Mouse (Mus musculus) Muller cell, postnatal 12 days (primary cell): ENCODE results near the gene Pygb.

Experiments
- DNase-seq: peaks from one replicate; pipeline ENCODE4 v3.0.0-alpha.2; 2015; ENCODE audit errors: inconsistent ontology term

The Pygb gene

DNA sequence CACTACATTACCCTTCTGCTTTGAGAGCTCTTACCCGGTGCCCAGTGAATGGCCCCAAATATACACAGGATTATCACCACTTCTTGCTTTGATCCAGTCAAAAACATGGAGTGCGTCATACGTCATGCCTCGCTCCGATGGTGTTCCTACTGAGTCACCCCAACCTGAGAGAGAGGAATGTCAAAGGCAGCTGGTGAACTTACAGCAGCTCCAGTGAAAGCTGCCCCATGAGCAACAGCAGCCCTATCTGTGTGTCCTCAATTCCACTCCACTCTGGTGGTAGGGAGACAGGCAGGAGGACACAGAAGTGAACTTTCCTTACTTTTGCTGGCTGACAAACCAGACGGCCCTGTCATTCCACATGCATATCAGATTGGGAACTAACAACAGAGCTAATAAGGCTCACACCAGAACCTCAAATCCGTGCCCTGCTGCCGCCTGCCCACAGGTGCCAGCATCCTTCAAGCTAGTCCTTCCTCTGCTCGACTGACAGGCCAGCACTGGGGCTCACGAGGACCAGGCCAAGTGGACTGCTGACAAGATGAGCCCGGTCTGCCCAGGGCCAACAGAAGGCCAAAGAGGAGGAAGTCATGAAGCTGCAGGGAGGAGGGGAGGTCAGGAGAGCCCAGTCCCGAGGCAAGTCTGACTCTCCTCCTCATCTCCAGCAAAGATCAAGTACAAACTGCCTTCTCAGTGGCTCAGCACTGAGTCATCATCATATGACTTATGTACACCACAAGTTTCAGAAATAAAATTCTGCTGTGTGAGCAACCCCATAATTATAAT is 53.3 kb downstream of the Pygb start:
- peak; percentile 43 for DNase-seq

DNA sequence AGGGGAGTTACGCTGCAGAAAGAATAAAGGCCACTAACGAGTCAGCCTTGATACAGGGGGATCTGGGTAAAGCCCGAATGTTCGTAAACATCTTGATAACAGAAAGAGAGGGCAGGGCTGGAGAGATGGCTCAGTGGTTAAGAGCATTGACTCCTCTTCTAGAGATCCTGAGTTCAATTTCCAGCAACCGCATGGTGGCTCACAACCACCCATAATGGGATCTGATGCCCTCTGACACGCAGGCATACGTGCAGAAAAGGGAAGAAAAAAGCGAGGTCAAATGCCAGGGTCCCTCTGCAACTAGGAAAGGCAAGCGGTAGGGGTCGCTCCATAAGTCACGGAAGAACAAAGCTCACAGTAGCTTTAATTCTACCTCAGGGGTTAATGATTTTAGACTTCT is 54.6 kb downstream of the Pygb start:
- DNase-seq = no peak

DNA sequence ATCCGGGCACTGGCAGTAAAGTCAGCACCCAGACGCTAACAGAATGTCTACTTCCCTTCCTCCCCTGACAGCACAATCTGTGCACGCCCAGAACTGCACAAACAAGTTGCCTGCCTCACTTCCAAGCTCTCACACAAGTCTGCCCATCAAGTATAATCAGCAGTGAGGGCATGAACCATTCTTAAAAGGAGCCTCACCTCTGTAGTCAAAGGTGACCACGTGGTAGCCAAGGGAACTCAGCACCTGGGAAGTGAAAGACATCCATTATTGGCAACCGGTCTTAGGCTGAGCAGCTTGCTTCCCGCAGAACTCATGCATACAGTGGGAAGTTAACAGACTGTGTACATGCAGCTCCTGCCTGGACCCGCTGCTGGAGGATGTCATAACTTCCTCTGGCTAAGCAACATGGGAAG is 55.5 kb downstream of the Pygb start:
- DNase-seq = no peak

DNA sequence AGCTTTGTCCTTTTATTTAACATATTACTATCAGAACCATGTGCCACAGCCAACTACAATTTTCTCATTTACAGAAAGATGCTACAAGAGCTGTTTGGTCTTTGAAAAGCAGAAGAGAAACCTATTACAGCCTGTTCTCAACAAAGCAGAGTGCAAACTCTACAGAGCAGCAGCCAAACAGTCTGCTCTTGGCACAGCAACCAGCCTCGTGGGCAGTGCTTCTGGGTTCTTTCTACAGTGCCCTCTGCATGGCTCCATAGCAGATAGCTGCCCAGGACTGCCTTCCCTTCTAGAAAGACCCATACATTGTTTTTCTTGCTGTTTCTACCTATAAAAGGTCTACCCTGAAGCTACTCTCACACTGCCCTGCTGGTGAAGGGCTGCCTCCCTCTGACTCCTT is 58.3 kb downstream of the Pygb start:
- peak; percentile 7 for DNase-seq

DNA sequence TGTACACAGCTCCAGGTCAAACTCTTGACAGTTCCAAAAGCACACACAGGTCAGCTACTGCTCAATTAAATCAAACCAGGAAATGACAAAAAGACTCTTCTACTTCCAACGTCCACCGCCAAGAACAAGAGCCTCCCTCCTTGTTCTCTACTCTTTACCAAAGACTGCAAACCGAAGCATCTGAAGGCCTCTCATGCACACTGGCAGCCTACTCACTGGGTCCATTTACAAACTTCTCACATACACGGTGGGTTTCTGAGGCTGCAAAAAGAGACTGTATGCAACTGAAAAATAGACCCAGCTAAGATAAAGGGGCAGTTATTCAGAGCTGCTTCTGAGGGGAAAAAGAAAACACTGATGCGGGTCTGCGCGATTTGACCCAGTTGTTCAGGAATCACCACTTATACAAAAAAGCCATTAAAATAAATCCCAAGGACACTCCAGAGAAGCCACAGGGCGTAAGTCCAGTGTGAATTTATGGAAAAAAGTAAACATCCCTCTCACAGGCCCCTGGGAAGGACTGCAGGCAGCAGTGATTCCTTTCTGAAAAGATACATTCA is 61.0 kb downstream of the Pygb start:
- no peak for DNase-seq

DNA sequence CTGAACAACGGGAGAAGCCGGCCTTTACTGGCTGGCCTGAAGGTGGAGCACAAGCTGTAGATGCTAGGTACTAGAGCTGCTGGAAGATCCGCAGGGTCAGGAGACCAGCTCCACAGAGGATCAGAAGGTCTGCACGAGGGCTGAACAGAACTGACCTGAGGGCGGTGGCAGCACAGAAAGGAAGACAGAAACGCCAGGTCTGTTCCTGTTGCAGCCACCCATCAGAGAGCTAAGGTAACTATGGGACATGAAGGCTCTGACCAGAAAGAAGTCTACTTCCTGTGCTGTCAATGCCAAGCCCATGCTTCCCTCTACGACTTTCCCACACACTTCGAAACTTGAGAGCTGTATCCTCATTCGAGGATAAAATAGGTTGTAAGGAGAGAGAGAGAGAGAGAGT is 64.7 kb downstream of the Pygb start:
- DNase-seq = no peak

DNA sequence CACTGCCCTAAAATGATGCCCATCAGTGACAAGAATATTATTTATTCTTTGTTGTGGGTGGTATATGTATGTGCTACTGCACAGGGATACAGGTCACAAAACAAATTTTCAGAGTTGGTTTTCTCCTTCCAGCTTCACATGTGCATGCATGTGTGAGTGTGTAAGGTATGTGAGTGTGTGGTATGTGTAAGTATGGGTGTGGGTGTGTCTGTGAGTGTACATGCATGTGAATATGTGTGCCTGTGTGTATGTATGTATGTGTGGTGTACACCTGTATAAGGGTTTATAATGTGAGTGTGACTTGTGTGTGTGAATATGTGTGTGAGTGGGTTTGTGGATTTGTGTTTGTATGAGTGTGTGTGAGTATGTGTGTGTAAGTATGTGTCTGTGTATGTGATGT is 68.7 kb downstream of the Pygb start:
- no peak for DNase-seq

DNA sequence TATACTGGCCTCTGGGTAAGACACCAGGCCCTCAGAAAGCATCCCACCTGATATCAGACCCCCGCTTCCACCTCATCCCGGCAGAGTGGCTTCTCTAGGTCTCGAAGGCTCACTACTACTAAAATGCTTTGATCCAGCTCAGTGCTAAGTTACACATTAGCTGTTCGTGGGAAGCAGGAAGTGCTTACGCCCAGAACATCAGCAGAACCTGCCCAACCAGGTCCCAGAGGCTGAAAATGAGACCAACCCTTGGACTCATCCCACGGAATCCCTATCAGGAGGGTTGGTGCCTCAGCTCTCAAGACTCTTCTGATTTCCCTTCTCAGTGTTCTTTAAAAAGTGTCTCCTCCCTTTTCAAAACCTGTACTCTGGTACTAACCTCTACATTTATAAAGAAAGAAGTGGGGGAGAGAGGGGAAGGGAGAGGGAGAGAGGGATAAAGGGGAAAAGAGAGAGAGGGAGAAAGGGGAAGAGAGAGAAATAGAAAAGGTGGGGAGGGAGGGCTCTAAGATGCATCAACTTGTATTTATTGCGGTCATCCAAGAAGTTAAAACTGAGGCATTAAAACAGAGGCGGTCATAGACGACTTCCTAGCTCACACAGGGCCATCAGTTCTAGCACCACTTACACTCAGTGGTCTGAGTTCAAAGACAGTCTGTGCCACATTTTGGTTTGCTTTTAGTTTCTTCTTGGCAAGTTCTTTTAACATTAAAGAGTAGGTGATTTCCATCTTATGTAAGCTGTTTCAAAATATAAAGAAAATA is 72.4 kb downstream of the Pygb start:
- DNase-seq = no peak

DNA sequence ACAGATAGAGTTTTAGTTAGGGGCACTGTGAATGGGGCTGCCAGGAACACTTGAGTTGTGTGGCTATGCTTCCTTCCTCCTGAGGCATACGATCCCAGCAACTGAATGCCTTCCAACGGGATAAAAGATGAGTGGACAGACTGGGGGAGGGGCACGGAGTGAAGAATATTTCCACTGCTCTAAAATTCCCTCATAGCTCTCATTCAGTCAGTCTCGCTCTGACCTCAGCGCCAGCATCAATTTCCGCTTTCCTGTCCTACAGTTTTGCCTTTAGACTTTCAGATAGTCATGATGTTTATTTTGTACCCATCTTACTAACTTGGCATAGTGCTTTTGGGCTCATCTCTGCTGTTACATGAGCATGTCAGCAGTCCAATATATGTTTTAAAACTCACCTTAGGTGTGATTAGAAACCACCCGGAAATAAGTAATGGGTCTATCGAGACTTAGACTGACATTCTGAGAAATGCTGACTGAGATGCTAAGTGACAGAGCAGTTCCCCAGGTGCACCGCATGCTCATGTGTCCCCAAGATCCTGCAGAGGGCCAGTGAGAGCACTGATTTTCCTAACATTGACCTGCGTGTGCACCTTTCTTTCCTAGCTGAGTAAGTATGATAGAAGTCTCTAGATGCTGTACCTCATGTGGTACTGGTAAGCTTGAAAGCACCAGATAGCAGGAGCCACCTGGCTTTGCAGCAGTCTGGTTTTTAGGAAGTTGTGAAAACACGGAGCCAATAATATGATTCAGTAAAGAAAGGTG is 73.4 kb downstream of the Pygb start:
- no peak for DNase-seq

DNA sequence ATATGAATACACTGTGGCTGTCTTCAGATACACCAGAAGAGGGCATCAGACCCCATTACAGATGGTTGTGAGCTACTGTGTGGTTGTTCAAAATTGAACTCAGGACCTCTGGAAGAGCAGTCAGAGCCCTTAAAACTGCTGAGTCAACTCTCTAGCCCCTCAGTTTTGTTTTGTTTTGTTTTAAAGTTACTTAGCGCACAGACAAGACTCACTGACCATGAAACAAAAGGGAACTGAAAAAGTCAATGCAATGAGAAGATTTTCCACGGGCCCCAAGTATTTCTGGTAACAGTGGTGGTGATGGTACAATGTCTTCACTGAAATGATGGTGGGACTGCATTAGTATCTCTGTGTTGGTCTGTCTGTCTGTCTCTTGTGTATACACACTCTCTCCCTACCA is 74.6 kb downstream of the Pygb start:
- DNase-seq = no peak

DNA sequence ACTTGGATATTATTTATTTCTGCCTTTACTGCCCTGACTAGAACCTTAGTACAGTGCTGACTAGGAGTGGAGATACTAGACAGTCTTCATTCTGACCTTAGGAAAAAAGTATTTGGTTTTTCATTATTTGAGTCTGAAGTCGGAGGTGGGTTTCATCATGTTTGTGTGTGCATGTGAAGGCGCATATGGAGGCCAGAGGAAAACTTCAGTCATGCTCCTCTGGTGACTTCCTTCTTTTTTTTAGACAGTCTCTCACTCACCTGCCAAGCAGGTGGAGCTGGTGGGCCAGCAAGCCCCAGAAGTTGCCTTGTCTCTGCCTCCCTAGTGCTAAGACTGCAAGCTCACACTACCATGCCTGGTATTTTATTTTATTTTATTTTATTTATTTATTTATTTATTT is 80.5 kb downstream of the Pygb start:
- DNase-seq = no peak

DNA sequence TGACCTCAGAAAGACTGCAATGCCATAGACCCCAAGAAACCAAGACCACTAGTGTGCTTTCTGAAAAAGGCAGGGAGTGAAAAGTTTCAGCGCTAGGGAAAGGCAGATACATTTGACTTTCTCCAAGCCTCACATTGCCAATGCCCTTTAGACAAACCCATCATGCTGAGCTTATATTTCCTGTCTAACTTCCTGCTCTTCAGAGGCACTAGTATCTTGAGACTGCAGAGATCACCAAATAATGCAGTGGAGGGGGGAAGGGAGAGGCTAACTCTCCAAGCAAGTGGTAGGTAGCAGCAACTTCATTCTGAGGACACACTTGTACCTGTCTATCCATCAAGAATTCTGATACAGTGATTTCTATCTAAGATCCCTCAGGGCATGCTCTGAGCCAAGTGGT is 82.9 kb downstream of the Pygb start:
- no peak for DNase-seq

DNA sequence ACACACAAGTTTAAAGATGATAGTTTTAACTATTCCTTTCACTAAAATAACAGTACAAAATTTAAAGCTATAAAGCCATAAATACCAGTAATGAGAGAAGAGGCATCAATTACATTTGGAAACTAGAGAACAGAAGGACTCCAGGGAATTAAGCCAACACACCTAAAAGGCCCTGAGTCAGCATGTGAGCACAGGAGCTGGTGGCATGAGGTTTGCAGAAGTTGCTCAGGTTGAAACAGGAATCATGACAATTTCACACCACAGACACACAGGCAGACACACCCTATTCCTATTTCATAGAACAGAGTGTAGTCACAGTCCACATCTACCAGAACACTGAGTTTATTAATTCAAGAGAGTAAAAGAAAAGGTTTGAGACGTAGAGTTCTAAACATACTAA is 88.0 kb downstream of the Pygb start:
- DNase-seq = no peak

DNA sequence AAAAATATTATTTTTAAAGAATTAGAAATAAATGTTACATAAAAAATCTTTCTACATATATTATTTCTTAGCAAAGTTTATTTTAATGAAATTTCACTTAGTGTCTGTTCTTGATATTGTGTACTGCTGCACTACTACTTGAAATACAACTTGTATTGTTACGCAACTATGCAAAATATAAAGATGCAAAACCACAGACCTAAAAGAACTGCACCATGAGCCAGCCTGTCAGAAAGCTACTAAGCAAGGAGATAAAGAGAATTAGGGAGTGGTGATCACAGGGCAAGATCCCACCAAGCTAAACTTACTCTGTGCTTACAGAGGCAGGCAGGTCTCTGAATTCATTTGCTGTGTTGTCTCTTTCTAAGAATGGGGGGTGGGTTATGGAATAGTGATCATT is 88.7 kb downstream of the Pygb start:
- DNase-seq = no peak

DNA sequence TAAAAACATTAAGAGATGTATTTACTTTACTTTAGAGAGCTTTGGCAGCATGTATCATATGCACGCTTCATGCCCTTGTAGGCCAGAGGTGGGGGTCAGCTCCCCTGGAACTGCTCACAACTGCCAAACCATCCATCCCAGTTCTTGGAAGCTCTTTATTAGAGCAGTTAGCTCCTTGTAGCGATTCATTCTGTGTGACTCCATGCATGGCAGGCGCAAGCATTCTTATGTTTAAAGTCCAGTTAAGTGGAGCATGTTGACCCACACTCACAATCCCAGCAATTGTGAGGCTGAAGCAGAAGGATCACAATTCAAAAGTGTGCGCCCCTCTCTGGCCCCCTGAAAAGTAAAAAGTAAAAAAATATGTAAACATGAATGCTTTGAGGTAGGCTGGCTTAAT is 91.0 kb downstream of the Pygb start:
- DNase-seq = no peak
